Mouse (Mus musculus): ENCODE data around the gene Ffar1.

Ffar1 gene

DNA sequence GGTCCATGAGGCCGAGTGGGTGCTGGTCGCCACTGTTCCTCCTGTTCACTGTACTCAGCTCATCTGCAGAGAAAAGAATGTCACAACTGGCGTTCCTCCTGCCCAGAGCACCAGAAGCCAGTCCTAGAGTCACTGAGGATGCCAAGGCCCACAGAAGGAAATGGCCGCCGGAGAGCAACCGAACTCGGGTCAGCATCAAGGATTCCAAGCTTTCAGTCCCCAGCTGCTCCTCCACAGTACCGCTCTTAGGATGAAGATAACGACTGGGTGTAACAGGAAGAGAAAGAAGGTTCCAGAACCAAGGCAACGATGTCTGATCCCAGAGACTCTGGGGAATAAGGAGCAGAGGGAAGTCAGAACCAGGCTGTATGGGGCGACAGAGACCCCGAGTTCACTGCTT, at the start of gene Ffar1:
Gene Ffar1, minus strand, starts transcription at position 101 of the 400 bp plus-strand sequence.
- DNase-seq, result no peak

DNA sequence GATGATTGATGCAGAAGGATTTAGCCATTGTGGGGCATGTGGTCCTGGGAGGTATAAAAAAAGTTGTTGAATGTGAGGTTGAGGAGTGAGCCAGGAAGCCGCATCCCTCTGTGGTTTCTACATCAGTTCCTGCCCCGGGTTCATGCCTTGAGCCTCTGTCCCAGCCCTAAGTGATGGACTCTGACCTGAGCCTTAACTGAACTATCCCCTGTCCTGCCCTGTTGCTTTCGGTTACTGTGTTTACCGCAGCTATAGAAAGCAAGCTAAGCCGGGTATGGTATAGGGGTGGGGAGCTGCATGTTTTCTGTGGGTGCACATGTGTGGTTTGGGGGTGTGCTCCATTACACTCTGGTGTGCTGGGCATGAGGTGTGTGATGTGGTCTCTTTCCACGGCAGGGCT, 48.4 kb upstream of the Ffar1 start:
- DNase-seq, result no peak

DNA sequence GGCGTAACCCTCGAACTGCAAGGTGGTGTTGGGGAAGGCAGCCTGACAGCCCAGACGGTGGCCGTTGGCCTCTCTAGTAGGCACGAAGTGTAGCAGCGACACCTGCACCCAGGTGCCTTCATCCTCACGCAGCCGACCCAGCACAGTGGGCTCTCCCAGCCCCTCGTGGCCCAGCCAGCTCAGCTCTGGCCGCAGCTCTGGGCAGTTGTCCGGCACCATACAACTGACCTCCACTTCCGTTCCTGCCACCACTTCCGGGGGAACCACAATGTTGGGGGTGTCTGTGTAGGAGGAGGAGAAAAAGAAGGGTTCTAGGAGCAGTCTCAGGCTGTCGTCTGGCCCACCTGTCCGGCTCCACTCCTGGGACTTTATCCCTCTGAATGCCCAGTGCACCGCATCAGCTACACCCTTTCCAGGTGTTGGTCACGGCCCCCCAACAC, 47.6 kb upstream of the Ffar1 start:
- DNase-seq, result no peak

DNA sequence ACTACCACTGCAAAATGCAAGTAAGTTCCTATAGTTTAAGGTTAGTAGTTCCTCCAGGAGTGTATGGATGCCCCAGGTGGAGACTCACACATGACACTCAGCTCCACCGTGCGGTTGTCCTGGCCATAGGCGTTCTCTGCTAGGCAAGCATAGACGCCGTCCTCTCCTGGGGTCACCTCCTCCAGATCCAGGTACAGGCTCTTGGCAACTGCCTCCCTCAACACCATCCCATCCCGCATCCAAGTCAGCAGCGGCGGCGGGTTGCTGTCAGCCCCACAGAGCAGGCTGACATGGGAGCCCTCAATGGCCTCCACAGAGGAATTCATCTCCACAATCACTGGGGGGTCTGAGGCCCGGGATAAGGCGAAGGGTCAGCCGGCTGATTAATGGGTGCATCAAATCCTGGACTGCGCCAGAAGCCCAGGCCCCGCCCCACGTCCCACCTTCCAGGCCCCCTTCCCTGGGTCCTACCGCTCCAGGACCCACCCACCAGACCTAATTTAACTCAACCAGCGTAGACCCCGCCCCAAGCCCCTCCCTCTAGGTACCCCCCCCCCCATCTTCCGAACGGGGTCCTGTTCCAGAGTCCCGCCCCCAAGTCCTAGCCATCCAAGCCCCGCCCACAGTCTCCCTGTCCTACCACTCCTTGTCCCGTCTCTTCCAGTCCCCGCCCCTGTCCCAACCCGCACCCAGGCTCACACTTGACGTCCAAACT, 47.1 kb upstream of the Ffar1 start:
- DNase-seq, result peak in 1 of 2 experiments; percentile 11

DNA sequence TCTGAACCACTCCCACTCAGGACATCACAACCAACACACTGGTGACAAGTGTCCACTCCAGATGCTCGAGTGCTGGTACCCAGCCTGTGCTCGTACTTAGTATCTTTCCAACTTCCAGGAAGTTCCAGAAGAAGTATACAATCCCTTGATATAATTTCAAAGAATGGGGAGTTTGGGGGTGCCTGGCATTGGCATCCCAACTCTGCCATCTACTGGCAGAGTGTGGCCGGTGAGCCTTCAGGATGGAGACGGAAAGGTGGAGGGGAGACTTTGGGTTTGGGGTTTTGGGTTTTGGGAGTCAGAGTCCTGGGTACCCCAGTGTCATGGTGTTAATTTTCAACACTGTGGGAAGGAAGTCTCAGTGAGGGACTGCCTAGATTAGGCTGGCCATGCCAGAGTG, 42.7 kb upstream of the Ffar1 start:
- DNase-seq, result peak in 1 of 2 experiments; percentile 21

DNA sequence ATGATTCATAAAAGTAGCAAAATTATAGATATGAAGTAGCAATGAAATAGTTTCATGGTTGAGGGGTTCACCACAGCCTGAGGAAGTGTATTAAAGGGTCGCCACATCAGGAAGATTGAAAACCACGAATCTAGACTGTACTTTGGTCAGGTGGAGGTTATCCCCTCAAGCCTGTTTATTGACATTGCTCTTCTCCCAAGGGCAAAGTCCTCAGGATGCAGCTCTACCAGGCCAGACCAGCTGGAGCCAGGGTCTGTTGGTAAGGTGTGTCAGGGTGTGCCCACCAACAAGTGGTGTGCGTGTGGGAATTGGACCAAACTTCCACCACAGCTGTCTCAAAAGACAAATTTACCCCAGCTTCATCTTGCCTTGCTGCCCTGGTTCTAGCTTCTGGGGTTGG, 33.9 kb upstream of the Ffar1 start:
- DNase-seq, result no peak

DNA sequence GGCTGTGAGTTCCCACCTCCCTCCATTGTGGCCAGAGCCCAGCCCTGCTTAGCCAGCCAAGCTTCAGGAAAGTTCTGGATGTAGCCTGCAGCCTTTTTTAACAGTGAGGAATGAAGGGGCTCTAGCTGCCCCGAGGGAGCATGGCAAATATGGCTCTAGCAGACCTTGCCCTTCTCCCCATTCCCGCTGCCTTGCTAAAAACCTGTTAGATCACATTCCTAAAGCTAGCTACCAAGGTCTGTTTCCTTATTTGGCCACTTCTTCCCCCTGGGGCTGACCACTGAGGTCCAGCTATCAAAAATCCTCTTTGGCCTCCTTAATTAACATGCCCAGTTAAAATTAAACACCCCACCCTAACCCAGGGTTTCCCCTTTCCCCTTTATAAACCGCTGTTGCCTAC, 31.2 kb upstream of the Ffar1 start:
- no peak for DNase-seq

DNA sequence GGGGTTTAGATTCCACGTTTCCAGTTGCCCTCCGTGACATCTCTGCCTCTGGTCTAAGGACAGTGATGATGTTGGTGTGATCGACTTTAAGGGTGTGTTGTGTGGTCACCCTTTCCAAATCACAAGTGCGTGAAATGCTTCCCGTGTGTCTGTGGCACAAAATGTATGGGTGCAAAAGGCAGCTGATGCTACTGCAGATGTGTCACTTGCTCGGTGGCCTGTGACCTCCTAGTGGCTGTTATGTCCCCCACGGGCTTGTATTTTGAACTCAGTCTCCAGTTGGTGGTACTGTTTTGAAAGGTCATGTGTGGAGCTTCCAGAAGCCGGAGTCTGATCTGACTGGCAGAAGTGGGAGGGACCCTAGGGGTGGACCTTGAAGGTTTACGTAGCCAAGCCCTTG, 30.4 kb upstream of the Ffar1 start:
- DNase-seq, result no peak

DNA sequence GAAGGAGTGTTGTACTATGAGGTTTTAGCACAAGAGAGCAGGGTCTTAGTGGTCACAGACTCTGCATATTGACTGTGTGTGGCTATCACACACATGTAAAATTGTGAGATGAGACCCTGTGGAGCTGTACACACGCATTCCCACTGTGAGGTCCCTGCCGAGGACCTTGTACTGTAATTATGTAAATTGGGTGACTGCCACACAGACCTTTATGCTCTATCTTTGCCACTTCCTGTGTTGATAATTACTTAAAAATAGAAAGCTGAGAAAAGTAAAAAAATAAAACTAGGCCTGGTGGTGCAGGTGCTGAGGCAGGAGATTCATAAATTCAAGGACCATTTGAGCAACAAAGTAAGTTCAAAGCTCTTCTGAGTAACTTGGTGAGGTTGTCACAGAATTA, 29.3 kb upstream of the Ffar1 start:
- no peak for DNase-seq

DNA sequence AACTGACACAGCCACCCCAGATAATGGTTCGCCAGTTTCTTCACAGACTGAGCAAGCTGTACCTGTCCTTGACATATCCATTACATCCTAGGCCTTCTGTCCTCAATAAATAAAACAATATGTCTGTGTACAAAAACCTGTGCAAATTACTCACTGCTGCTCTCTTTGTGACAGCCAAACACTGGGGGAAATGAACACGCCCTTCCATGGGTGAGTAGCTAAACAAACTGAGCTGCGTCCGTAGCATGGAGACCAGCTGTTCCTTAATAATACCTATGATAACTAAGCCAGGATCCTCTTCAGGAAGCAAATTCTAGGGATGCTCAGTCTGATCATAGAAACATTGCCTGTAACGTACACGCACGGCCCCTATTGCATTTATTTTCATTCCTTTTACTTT, 27.4 kb upstream of the Ffar1 start:
- no peak for DNase-seq

DNA sequence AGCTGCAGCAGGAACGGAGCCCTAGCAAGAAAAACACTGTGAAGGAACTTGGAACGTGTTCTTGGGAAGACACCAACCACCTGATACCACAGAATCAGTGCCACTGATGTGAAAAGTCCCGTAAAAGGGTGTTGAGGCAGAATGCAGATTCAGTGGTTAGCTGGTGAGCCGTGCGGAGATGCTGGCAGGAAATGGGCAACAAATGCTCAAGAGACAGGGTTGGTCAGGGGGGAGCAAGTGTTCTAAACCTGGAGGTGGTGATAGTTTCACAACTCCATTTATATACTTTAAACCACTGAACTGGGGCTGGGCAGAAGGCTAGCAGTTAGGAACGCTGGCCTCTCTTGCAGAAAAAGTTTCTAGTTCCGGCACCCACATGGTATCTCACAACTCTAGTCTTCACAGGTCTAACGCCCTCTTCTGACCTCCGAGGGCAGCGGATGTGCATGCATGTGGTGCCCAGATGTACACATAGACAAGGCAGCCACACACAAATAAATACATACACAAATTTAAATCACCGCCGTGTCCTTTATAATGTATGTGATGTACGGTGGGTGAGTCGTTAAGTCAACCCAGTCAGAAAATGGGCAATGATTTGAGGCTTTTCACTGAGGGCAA, 26.3 kb upstream of the Ffar1 start:
- DNase-seq, result no peak

DNA sequence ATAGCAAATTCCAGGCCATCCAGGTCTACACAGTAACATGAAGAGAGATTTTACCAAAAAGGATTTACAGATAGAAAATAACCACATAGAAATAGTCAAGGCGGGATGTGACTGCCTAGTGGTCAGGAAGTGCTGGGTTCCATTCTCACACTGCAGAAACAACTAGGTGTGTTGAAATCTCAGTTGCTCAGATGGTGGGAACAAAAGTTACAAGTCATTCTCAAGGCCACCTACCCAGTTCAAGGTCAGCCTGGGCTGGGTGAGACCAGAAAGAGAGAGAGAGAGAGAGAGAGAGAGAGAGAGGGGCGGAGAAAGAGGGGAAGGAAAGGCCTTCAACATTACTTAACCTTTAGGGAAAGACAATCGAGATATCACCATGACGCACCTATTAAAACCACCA, 25.5 kb upstream of the Ffar1 start:
- DNase-seq, result no peak

DNA sequence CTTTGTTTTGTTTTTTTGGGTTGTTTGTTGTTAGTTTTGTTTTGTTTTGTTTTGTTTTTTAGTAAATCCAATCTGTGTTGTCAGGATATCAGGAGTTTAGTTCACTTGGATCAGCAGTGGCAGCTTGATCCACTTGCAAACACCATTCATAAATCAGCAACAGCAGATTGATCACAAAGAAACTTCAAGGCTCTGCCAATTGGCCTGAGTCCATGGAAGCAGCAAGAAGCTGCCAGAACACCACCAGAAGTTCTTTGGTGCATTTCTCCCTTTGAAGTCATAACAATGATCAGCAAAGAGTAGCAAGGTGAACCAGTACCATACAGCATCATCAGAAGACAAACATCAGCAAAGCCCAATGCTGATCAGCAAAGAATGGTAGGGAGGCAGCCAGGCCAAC, 22.7 kb upstream of the Ffar1 start:
- no peak for DNase-seq

DNA sequence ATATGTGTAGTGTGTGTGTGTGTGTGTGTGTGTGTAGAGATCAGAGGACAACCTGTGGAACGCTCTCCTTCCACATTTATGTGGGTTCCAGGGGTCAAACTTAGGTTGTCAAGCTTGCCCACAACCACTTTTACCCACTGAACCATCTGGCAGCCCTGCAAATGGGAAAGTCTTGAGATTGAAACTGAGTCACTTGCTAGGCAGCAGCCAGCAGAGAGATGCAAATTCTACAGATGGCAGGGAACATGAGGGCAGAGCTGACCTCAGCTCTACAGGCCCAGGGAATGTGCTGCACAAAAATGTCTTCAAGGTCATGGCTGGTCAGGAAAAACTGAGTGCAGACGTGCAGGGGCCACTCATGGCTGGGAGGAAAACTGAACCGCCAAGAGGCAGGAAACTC, 20.0 kb upstream of the Ffar1 start:
- no peak for DNase-seq

DNA sequence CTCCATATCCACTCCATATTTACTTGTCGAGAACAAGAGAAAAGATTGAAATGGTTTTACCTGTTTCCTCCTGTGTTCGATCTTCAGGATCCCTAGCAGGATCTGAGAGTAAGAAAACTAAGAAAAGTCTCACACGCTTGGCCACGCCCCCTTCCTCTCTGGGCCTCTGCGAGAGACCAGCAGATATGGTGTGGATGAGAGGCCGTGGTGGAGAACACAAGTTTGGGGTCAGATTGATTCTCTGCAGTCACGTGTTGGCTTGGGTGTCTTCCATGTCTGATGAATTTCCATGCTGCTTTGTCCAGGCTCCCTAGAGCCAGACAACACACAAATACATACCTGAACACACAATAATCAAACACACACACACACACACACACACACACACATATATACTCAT, 18.8 kb upstream of the Ffar1 start, which contains the start of gene Cd22:
Gene Cd22, minus strand, starts transcription at position 167 of the 400 bp plus-strand sequence.
- no peak for DNase-seq

DNA sequence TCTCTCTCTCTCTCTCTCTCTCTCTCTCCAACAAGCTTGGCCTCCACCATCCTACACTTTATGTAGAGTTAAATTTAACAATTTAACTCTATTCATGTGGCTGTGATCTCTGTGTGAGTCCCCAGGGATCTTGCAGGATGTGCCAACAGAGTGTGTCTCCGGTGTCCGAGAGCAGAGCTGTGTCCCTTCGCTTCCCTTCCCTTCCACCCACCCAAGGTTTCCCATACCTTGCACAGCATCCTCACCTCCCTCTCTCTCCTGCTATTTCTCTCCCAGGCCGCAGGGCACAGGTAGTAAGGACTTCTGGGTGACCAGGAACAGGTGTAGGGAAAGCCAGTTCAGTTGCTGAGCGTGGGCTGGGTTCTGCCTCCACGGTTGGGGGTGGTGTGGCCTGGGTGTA, 17.6 kb upstream of the Ffar1 start:
- no peak for DNase-seq

DNA sequence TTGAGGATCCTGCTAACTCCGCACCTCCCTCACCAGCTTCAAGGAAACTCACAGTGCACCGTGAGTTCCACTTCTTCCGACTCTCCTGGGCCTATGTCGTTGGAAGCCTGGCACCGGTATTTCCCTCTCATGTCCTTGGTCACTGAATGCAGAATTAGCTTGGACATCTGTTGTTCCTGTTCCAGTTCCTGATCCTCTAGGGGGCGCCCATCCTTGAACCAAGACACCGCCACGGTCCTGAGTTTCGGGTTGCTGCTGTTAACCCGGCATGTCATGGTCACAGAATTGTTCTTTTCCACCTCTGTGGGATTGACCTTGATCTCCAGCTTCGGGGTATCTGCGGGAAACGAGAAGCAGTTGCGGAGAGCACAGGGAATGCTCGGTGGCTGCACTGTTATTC, 11.7 kb upstream of the Ffar1 start:
- peak; percentile 73 to 88 for DNase-seq

DNA sequence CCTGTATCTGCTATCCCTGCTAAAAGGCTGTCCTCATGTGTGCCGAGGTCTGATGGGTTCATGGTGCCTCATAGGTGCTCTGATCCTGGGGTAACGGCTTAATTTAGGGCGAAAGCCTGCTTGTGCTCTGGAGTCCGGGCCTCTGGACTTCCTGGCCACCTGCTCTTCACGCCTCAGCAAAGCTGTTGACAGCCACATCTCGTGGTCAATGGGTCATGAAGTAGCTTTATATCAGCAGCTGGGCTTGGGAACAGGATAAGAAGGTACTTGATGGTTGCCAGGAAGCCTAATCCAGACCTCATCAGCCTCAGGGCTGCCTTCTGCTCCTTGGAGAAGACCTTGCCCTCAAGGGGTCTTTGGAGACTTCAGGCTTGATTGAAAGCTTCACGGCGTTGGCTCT, 2.0 kb upstream of the Ffar1 start:
- no peak for DNase-seq

DNA sequence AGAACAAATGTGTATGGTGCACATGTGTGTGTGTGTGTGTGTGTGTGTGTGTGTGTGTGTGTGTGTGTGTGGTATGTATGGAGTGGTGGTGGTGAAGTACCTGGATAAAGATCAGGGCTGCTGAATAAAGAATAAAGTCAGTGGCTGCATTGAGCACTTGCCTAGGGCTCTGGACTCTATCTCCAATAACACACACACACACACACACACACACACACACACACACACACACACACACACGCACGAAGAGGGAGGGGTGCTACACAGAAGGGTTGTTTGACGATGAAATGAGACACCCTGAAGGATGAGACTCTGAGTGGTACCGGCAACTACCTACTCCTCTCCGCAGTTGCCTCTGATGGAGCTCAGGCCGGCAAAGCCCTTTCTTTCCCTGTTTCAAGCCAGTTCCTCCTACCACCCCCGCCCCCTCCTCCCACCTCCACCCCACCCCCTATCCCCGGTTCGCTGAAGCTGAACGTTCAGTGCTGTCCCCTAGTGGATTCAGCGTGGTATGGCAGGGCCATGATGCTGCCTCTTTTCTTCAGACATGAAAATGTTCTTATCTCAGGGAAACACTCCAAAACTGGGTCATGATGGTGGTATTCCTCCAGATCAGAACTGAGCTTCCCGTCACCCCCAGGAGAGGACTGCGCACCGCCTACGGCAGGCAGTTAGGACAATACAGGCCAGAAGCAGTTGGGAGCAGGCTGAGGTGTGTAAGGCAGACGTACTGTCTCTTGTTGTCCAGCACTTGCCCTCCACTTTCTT, 1.5 kb downstream of the Ffar1 start:
- peak; percentile 54 to 72 for DNase-seq

DNA sequence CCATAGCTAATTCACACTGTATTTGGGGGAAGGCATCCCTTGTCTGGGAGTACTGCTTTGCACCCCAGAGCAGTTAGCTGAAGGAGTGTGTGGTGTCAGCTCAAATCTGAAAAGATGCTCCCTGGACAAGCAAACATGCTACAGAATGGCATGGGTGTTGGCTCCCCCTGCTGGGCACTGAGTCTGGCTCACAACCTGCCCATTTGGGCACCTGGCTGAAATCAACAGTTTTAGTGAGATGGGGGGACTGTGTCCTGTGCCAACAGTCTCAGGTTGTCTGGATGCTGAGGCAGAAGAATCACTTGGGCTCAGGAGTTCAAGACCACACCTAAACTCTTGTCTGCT, 2.1 kb downstream of the Ffar1 start:
- DNase-seq, result peak; percentile 57 to 79

DNA sequence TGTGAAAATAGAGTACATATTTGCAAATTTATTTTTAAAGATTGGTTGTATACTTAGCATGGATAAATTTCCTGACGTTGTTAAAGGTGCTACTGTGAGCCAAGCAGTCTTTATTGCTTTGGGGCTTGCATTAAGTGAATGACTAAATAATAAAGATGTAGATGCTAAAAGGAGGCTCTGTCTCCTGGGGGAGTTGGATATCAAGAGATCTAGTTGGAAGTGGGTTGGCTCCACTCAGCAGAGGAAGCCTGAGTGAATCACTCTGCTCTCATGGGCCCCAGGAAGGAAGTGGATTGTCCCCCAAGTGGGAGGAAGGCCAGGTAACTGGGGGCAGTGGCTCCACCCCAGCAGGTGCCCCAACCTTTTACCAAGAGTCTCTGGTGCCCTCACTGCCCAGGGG, 3.6 kb downstream of the Ffar1 start:
- no peak for DNase-seq

DNA sequence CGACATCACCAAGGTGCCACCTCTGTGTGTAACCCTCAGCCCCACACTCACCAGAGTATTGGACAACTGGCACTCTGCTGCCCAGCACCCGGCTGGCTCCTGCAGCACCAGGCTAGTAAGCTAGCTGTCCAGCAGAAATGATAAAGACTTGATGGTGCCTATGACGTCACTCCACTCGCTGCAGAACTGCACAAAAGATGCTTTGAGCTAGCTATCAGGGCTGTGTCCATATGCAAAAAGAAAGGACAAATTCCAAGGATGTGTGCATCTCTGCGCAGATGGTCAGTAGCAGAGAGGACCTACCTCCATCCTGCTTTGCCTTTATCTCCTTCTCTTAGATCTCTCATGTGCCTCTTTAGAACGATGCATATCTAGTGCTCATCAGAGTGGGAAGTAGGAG, 5.3 kb downstream of the Ffar1 start, which contains the start of gene Ffar3:
Gene Ffar3, minus strand, starts transcription at position 101 of the 400 bp plus-strand sequence.
- DNase-seq, result no peak

DNA sequence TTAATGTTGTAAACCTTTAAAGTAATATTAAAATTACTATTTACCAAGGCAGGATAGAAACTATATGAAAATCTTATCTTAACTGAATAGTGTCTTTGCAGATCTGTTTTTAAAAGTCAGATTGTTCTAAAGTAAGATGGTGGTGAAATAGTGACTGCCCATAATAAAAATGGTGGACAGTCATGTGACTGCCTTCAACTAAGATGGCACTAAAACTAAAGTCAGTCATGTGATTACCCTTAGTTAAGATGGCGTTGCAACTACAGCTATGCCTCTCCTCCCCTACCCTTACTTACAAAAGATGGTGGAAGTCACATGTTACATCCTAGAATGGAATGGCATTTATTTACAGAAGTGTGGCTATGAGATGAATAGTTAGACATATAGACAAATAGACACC, 9.9 kb downstream of the Ffar1 start:
- no peak for DNase-seq

DNA sequence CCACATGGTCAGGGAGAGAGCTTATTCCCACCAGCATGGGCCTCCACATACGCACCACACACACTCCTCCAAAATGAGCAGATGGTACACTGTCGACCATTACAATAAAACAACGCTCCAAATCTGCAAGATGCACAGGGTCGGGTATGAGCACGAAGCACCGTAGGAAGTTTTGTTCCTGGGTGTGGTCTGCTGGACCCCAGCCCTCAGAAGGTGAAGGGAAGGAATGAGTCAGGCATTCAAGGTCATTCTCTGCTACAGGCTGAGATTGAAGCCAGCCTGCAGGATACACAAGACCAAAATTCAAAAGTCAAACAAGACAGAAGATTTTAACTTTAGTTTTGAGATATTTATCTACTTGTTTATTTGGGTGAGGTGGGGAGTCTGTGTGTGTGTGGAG, 13.4 kb downstream of the Ffar1 start:
- no peak for DNase-seq

All from cerebellum, postnatal 25 days (tissue).